Mouse (Mus musculus): Measurements from ENCODE around the gene Ptpdc1.

Gene Ptpdc1

DNA sequence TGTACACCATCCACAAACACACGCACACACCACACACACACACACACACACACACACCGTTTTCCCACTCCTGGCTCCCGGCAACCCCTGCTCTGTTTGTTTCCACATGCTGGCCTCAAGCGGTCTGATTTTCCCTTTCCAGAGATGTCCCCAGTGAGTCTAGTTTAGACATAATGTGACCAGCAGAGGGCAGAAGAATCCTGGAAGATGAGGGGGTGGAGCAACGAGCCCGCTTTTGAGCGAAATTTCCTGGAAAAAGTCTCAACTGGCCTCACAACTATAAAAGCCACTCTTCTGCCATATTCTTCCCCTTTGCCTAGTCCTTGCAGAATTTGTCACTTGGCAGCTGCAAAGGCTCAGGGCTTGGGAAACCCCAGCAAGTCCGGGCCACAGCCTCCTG lies 30.2 kb upstream of the Ptpdc1 start:
- peak; percentile 65 for DNase-seq (ENCODE audit: low spot score)

DNA sequence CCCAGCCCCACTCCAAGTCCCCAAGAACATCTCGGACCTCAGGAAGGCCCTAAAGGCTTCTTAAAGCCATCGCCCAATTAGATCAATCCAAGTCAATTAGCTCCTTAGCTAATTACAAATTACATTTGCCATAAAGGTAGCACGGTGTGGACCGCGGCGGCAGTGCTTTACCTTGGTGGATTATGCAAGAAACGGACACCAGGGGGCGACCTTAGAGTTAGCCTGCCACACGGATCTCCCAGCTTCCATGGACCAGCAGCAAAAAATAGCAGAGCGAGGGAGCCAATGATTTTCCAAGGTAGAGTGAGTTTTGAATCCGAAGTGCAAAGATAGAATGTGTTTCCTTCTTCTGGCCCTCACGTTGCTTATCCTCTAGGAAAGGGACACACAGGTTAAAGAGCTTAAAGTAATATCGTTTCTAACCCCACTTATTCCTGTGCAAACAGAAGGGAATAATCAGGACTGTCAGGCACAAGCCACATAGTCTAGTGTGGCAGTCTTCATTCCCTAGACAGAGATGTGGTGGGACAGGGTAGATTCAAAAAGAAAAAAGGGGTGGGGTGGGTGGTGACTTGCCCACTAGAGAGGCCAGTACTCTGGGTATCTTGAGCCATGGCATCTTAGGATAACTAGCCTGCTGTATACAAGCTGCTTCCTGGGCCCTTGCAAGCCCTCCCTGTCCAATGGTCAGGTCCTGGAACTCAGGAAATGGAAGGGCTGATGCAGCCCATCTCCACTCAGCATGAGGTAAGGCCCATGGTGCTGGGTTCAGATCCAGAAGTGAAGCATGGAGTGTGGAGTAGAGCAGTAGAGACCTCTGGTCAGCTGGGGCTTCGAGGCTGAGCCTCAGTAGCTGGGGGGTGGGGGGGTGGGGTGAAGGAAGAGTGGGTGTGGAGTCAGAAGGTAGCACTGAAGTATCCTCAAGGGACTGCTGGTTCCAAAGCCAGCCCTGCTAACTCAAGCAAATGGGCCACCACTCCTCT lies 28.6 kb upstream of the Ptpdc1 start:
- DNase-seq (ENCODE audit: low spot score): peak; percentile 76

DNA sequence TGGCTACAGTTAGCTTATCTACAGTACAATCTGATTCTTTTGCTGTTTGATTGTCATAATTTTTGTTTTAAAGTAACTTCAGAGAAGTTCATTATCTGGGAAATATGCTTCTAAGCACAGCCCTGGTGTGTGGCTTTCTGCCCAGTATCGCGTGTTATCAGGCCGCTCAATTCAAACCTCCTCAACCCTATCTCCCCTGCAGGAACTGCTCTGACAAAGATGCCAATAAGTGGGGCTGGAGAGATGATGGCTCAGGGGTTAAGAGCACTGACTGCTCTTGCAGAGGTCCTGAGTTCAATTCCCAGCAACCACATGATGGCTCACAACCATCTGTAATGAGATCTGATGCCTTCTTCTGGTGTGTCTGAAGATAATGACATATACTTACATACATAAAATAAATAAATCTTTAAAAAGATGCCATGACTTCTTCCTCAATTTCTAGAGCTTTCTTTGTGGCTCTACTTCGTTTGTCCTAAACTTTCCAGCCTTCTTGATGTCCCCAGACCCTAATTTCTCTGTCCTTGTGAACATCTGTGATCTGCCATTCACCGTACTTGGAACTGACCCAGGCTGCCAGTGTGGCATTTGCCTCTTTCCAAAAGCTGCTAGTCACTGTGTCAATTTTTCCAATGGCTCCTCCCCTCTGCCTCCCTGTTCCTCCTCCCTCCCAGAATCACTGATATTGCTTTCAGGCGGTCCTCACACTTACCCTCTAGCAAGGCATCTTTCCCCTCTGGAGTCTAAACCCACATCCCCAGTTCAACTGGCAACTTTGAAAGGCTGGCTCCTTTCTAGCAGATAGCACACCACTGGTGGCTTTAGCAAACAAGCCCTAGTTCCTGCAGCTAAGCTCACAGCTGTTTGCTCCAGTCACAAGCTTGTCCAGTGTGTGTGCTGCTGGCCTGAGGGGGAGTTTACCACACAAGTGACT lies 25.9 kb upstream of the Ptpdc1 start:
- no peak for DNase-seq (ENCODE audit: low spot score)

DNA sequence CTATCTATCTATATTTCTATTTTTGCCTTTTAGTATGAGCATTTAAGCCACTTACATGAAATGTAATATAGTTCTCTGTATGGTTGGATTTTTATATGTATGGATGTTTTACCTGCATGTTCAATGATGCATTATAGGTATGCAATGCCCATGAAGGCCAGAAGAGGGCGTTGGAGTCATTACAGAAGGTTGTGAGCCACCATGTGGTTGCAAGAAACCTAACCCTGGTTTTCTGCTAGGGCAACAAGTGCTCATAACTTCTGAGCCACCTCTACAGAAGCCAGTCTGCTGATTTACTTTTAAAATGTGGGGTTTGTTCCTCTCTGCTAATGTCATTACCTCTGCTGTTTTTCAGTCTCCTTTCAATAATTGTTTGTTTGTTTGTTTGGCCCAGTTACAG lies 25.2 kb upstream of the Ptpdc1 start:
- DNase-seq (ENCODE audit: low spot score): no peak

DNA sequence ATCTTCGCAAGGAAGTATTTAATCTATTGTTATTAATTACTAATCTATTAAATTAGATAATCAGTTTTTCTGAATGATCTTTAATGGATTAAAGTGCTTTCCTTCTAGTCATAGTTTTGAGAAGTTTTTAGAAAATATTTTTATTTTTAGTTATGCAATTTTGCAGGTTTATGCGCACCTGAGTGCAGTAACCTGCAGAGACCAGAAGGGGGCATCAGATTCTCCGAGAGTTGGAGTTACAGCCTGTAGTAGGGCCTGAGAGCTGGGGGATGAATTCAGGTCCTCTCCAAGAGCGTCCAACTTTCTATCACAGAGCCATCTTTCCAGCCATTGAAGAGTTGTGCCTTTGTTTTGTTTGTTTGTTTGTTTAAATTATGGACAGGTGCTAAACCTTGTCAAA lies 21.2 kb upstream of the Ptpdc1 start:
- DNase-seq (ENCODE audit: low spot score): no peak

DNA sequence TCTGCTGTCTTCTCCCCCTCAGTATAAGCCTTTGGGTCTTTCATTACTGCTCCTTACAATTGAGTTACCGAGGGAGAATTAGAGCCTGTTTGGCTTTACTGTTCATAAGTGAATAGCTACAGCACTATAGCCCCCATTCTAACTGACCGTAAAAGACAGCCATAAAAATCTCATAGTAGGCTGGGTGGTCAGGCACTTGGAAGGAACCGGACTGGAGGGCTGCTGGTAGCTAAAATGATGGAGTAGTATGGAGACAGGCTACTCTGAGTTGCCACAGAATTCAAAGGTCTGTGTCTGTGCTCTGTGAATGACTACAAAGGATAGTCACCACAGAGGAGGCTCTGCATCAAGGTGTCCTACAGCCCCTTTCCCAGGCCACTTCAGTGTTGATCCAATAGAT lies 18.5 kb upstream of the Ptpdc1 start:
- DNase-seq (ENCODE audit: low spot score): no peak

DNA sequence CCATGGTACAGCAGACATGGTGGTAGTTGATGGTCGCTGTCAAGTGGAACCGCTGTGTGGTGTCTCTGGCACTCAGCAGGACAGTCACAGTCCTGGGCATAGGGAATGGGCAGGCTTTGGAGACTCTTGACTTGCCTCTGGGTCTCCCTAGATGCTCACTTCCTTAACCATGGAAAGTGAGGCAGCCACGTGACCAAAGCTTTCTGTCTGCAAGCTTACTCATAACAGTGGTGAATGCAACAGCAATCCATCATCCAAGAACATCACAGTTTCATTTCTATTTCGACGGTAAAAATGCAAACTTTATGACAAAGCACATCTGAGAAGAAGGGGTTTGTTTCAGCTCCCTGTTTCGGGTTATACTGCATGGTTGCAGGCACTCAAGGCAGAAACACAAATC lies 17.6 kb upstream of the Ptpdc1 start:
- no peak for DNase-seq (ENCODE audit: low spot score)

DNA sequence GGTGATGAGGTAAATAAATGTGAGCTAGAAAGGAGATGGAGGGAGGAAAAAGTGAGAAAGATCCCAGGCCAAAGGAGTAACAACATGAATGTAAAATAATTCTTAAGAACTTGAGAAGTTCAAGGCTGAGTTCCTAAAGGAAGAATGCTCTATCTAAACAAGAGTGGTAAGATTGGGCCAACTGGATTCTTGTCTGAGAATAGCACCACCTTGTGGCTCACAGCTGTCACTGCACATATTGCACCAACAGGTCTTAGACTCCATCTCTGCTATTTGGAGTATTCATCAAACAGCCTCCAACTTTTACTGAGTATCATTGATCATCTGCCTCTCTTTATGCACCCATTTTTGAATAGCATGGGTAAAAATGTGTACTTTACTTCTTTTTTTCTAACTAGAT lies 14.1 kb upstream of the Ptpdc1 start:
- peak; percentile 72 for DNase-seq (ENCODE audit: low spot score)

DNA sequence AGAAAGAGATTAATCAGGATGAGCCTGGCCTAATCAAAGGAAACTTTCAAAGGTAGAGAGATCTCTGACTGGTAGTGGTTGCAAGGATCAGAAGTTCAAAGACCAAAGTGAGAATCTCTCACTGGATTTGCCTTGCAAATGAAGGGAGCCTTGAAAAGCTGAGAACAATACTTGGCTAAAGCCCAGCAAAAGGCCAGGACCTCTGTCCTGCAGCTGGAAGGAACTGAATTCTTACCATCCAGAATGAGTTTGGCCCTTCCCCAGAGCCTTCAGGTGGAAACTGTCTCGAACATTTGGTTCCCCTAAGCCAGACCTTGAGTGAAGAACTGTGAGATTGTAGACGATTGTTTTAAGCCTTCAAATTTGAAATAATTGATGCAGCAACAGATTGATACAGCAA lies 12.2 kb upstream of the Ptpdc1 start:
- DNase-seq (ENCODE audit: low spot score): no peak

DNA sequence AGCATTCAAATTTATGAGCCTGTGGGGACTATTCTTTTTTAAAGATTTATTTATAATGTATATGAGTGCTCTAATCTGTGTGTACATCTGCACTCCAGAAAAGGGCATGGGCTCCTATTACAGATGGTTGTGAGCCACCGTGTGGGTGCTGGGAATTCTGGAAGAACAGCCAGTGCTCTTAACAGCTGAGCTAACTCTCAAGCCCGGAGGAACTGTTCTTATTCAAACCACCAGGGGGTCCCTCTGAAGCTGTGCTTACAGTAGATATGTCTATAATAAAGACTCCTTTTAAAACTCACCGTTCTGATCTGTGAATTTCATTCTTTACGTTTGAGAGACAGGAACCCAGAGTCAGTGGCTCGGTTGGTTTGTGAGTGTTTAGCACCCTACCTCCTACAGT lies 6.2 kb upstream of the Ptpdc1 start:
- DNase-seq (ENCODE audit: low spot score): no peak

DNA sequence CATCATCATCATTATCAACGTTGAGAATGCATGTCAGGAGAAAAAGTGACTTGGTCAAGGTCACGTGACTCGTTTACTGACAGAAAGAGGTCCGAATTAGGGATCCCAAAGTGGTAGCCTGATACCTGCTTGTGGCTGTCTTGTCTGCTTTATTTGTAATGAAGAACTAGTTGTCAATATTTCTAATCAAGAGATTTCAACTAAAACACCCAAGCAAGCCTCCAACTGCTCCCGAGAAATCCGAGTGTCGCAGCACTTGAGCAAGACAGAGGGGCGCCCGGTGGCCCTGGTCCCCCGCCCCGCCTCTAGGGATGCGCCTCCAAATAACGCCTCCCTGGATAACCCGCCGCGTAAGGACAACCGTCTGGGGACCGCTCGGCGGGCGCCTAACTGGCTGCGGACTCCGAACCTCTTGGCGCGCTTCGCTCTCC lies 481 bp downstream of the Ptpdc1 start:
- DNase-seq (ENCODE audit: low spot score): no peak

DNA sequence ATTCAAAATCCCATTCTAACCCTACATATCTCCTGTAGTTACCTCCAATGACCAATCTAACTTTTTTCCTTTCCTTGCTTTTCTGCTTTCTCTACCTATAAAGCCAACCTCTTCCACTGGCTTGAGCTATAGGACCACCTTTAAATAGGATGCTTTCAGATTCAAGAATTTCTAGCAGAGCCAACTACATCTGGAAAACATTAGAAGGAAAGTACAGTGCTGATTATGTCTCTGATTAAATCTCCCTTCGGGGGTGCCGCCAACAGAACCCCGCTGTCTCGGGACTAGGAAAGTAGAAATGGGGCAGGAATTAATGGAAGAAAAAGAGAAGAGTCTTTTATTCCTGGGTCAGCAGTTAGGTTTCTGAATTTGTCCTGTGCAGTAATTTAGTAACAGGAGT lies 6.6 kb downstream of the Ptpdc1 start:
- no peak for DNase-seq (ENCODE audit: low spot score)

DNA sequence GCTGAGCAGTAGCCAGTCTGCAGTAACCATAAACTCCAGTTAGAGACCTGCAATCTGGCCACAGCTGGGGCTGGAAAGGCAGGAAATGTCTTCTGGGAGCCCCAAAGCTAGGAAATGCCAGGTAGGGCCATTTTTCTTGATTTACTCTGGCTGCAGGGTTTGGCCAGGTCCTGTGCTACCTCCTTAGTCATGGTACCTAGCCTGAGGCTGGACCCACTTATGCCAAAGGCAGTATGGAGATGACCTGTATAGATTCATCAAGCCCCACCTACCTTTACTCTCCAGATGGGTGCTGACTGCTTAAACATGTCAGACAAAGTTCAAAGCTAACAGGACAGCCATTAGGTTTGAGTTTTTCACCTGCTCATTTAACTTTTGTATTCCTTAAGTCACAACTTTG lies 7.7 kb downstream of the Ptpdc1 start:
- DNase-seq (ENCODE audit: low spot score): no peak

DNA sequence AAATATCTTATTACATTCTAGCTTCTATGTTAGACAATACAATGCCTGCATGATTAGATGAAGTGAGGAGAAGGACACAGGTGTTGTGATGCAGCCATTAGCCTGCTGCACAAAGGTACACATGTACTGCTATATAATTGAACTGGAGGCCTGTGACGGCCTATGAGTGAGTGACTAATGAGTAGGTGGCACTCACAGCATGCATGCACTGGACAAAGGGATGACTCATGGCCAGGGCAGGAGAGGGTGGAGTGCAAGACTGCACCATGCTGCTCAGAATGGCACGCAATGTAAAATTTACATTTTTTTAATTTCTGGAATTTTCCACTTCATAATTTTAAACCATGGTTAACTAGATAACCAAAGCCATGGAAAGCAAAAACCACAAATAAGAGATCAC lies 10.9 kb downstream of the Ptpdc1 start:
- DNase-seq (ENCODE audit: low spot score): no peak

DNA sequence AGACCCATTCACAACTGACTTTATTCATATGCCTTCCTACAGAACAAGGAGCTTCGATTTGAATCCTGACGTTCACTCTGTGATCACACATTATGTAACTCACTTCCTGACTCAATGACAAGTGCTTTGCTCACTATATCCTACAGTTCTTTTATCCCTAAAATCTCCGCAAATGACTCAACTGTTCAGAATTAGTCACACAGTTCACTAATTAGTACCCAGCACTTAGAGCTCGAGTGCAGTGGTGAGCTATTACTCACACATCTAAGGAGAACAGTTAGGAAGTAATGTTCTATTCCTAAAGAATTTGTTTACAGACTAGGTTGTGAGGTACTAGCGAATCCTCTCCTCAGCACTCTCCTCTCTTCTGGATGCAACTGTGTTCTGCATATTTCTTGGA lies 16.4 kb downstream of the Ptpdc1 start:
- DNase-seq (ENCODE audit: low spot score): no peak

DNA sequence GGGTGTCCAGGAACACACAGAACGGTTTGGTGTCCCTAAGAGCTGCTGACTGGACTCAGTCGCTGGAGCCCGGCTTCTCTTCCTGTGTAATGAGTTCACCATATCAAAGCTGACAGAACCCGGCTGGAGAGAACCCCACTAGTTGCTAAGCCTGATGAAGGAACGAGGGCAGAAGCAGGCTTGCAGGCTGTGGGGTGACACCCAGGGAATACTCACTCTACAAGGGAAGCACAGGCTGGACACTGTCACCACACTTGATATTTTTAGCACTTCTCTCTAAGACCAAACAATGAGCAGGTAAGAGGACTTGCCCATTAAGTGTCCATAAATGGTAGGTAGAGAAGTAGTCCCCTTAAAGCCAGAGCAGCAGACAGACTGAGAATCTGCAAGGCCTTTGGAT lies 20.9 kb downstream of the Ptpdc1 start:
- no peak for DNase-seq (ENCODE audit: low spot score)

DNA sequence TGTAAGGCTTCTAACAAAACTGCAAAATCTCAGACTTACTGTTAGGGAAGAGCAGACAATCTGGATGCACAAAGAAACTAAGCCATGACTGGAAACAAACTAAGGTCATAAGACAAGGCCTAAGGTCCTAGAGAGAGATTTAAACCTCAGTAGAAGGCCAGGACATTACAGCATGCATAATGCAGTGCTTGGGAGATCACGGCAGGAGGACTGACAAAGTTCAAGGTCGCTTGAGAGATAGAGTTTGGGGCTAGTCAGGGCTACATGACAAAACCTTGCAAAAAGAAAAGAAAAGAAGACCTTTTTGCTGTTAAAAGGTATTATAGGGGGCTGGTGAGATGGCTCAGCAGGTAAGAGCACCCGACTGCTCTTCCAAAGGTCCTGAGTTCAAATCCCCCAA lies 22.2 kb downstream of the Ptpdc1 start:
- DNase-seq (ENCODE audit: low spot score): no peak

DNA sequence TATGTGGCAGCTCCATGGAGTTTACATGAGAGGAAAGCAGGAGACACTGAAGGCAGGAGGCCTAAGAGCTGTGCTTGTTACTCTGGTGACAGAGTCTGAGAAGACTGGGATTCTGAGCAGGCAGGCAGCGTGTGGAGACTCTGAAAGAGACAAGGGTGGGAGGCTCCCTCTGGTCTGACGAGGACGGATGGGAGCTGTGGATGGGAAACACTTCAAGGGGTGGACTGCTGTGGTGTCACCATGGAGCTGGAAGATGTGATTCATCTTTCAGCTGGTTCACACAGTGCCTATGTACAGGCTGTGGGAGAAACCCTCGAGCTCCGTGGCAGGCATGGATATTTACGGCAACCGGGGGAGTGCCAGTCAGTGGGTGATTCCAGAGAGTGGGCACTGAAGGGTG lies 30.9 kb downstream of the Ptpdc1 start:
- no peak for DNase-seq (ENCODE audit: low spot score)

DNA sequence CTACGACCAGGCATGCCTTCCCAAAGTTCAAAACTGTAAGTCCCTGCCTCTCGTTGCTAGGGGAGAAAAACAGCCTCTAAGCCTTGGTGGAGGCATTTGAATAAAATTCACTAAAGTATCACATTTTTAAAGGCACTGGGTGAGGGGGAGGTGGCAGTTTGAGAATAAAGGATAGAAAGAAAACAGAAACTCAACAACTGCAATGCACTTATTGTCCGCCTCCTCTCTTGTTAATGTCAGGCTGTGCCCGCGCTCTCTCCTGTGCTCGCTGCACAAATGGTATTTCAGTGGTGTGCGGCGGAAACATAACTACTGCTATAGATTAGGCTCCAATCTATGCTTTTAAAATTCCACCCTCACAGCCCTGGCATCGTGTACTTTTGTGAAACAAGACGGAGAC lies 31.4 kb downstream of the Ptpdc1 start:
- DNase-seq (ENCODE audit: low spot score): peak; percentile 39

DNA sequence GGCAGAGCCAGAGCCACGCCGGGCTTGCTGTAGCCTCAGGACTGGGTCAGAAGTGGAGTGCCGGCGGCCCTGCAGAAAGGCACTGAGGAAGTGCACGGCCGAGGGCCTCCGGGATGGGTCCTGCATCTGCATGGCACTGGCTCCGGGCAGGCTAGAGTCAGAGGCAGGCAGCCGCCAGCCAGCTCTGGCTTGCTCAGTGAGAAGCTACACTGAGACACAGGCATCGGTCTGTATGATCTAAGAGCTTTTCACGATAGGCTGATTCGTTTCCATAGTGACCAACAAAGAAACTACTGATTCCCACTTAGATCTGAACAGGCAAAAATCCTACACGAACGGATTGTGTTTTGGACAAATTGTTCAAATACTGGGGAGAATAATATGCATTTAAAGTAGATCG lies 32.3 kb downstream of the Ptpdc1 start:
- peak; percentile 69 for DNase-seq (ENCODE audit: low spot score)

DNA sequence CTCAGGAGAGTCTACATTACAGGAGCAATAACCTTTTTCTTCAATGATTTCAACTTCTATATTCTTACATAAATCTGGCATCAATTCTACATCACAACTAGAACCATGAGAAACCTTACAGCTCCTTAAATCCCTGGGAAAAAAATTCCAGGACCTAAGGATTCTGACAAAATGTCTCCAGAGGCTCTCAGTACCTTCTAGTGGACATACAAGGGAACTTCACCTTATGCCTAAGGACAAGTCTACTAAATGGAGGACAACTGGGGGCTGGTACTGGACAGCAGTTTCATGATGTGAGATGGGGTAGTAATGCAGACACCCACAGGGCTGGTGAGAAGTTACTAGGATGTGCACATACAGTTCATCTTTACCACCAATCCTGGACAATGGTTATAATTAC lies 34.7 kb downstream of the Ptpdc1 start:
- no peak for DNase-seq (ENCODE audit: low spot score)

DNA sequence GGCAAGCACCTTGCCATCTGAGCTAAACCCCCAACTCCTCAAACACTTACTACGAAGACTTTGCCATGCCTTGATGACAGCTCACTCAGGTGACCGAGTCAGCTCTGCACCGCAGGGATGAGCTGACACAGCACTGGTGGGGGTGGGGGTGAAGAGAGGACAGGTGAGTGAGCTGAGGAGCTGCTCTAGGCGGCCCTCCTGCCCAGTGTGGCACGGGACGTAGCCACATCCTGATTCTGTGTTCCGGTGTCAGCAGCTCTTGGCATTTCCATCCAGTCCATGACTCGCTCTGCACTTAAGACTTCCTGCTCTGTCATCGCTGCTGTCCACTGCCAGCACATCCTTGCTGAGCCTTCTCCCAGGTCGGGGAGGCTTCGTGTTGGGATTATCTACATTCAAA lies 38.1 kb downstream of the Ptpdc1 start:
- no peak for DNase-seq (ENCODE audit: low spot score)

DNA sequence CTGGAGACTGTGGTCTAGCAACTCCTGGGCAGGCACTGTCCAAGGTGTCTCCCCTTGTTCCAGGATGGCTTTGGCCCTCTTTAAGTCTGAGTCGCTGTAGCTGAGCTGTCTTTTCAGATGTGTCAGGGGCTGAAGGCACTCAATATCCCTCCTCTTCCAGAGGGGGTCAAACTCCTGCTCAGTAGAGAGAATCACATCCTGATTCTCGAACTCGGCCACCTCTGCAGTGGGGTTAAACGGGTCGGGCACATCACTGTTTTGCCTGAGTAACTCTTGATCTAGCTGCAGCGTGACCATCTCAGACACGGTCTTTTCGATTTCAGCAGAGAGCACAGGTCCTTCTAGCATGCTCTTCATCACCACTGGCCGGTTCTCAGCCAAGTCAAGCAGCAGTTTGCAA lies 39.0 kb downstream of the Ptpdc1 start:
- no peak for DNase-seq (ENCODE audit: low spot score)

Measured in layer of hippocampus, adult 11-12 months (tissue).